Mouse (Mus musculus): ENCODE results near the gene Podxl.
"Not testable (repeated sequence)": the region's sequence is repeated elsewhere in the genome, so short reads cannot be mapped to it uniquely, and the experiment has no call there.

Podxl gene

DNA sequence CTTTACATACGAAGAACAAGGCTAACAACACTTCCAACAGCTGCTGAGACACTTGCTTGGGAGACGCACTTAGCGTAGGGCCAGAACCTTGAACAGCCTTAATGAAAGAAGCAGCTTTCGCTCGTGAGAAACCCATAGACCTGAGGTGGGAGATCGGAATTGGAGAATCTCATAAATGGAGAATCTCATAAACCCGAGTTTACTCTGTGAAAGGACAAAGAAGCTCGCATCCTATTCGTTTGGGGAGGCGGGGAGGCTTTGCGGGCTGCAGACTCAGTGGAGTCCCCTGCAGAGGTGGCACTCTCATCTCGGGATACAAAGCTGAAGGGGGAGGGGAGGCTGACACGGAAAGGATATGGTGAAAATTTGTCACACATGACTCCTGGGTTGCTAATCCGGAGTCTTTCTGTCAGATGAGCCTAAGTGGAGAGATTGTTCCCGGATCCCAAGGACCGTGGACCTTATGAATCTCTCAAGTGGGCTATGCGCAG is 1.2 kb upstream of the Podxl start:
- DNase-seq: no peak

DNA sequence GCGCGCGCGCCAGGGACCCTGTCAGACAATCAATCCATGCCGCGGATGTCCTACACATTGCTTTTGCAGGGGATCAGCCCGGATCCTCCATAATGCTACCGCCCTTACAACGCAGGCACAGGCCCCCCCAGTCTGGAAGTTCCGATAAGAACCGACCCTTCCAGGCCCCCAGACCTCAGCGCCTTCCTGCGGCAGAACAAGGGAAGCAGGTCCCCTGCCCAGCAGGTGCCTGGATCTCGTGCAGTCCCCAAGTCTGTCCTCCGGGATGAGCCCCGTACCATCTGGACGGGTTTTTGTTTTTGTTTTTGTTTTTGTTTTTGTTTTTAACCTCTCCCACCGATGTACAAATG is 376 bp upstream of the Podxl start:
- no peak for DNase-seq

DNA sequence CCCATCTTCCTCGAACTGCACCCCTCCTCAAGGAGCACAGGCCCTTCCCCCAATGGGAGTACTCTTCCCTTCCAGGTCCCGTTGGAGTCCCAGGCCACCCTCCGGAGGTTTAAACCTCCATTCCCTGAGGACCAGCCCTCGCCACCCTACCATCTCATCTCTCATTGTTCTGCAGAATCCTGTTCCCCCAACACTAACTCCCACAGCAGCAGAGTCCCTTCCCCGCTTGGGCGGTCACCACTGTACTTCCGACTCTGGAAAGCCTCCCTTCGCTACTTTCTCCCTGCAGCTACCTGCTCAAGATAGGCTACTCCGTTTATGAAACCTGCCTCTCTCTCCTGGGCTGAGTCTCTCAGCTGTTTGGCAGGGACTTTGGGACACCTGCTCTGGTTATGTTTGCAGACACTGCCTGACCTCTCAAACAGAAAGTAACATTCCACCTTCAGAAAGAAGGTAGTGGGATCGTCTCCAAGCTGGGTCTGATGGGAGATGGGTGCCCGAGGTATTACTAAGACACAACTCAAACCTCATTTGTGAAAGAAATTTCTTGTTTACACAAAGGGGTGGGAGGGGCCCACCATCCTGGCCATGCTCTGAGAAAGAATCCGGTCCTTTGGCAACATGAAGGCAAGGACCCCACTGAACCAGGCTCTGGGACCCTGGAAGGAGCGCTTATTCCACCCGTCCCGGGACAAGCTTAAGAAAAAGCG is 1.3 kb downstream of the Podxl start:
- DNase-seq: no peak

DNA sequence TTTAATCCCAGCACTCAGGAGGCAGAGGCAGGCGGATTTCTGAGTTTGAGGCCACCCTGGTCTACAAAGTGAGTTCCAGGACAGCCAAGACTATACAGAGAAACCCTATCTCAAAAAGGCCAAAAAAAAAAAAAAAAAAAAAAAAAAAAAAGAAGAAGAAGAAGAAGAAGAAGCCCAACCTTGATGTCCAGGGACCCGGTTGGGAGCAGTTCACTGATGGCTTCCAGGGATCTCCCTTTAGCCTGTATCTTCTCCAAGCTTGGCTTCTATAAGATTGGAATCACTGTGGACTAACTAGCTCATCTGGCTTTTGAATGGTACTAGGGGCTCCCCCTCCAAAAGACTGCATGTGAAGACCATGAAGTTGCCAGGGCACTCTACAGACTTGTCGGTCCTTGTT is 1.8 kb downstream of the Podxl start:
- DNase-seq: not testable (repeated sequence)

DNA sequence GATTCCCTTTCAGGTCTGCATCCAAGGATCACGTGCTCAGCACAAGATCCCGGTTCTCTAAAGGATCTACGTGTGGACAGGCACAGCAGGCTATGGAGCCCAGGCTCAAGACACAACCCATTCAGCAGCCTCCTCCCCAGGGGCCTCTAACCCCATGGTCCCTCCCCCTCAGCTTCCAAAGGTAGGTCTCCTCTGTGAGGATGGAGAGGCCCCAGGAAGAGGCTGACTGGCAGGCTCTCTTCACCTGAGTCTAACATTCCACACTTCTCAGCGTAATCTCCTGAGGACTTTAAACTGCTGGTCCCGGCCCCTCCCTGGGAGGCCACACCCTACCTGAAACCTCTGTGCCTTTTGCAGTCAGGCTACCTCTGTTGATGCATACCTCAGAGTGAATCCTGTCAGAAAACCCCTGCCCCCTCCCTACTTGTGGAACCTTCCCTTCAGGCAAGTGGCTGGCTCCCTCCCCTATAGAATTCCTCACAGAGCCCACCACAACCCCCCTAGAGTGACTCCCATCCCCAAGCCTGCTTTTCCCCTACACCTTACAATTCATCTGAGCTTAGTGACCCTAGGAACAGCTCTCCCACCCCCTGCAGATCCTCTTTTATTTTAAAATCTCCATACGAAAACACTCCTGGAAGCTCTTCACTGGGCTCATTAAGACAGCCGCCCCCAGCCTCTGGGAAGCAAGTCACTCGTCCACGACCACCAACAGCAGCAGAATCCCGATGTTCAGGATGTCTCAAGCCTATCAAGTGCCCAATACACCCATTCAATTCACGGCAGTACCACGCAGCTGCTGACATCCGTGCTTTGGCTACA is 3.4 kb downstream of the Podxl start:
- no peak for DNase-seq

DNA sequence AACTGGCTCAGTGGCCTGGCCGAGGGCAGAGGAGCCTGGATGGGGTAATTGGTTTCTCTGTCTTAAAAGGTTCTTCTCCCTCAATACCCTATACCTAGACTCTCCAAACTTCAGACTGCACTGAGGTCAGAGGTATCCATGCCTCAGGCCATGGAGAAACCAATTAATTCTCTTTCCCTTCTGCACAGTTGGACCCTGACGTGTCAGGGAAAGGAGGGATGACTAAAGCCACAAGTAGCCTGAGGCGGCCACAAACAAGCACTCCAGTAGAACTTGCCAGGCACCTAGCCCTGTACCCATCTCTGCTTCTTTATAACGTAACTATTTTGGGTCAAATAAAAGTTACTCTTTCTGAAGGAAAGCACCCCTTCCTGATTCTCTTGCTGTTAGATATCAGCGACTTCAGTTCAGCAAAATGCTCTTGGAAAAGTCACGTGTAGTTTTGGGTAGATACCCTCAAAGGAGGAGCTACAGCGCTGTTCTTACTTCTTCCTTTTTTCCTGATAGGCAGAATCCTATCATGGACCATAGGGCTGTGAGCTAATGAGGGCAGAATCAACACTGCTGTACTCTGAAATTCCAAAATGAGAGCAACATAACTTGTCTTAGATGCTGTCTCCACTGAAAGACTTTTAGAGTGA is 7.2 kb downstream of the Podxl start:
- no peak for DNase-seq

DNA sequence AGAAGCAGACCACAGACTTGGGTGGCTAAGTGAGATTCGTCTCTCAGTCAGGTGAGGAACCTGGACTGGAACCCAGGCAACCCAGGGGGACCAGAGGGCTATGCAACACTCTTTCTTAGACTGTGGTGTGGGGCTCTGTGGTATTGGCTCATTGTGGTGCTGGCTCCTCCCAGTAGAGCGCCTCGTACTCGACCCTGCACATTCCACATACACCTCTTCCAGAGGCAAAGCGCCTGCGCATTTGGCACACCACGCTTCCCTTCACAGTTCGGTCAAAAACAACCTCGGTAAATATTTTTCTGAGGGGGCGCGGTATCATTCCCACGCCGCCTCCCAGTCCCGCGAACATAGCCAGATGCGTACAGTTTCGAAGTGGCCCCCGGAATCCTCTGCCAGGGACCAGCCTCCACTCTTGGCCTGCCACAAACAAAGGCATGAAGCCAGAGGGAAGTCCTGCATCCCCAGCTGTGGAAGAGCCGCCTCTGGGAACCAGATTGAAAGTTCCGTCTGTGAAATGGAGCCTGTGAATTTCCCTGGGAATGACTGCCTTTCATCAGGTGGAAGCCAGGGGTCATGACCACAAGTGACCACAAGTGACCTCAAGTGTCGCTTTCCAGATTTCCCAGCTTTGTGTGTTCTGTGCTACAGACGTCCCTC is 12.8 kb downstream of the Podxl start:
- DNase-seq: no peak

DNA sequence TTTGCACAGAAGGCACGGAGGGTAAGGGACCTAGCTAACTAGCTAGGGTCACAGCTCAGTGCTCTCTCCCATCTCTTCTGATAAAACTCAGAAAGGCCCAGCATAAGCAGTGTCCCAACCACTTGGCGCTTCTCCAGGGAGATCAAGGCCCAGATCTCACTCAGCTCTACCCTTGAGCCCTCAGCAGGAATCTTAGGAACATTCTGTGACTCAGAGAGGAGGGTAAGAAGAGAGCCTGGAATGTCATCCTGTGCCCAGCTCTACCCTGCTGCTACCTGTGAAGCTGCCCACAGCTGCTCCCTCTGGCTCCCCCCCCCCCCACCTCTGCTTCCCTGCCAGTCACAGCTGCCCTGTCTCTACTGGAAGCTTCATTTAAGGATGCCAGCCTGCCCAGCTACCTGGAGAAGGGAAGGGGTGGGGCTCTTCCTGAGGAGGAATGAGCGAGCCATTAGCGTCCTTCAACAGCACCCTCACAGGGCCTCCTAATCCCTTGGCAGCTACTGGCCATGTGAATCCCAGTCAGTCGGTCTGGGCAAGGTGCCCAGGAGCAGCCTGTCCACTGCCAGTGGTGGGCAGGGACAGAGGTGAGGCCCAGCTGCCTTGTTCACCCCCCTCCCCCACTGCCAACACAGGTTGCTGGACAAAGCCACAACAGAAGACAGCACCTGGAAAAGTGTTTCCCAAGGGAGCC is 14.3 kb downstream of the Podxl start:
- no peak for DNase-seq

DNA sequence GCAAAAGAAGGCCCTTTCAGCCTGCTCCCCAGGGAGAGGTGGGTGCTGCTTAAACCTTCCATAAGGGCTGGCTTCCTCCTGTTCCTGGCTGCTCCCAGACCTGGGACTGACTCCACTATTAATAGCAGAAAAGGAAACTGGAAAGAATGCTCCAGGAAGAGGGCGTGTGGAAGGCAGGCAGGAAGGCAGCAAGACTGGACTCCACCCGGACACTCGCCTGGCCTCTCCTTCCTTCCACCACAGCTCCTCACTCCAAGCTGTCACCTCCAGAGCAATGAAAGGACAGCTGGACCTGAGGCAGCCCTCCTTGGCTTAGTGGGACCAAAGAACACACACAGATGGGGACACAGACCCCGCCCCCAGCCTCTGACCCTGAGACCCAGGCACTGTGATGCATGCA is 19.5 kb downstream of the Podxl start:
- DNase-seq: no peak

DNA sequence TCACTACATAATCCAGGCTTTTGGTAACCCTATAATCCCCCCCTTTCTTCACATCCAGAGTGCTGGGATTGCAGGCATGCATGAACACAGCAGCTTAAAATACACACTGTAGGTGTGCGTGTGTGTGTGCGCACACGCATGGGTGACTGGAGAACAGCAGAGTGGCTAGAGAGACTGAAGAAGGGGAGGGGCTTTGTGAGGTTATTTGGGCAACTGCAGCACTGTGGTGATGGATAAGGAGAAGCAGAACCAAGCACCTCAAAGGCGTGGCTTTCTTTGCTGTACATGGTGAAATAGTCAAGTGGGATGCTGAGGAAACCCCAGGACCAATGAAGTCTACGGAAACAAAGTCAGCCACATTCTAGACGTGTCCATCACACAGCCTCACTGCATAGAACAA is 23.8 kb downstream of the Podxl start:
- DNase-seq: no peak

DNA sequence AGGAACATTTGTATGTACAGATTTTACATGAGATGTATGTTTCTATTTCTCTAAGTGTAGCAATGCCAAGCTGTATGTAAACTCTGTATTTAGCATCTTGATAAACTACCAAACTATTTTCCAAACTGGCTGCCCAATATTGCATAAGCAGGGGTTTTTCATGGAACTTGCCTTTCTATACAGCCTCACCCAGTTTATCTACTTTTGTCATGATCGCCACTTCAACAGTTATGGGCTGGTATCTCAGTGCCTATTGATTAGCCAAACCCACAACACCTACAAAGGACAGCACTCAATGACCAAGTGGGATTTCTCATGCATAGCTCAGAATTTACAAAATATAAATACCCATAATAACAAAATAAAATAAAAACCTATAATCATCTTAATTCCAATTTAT is 25.7 kb downstream of the Podxl start:
- DNase-seq: no peak

DNA sequence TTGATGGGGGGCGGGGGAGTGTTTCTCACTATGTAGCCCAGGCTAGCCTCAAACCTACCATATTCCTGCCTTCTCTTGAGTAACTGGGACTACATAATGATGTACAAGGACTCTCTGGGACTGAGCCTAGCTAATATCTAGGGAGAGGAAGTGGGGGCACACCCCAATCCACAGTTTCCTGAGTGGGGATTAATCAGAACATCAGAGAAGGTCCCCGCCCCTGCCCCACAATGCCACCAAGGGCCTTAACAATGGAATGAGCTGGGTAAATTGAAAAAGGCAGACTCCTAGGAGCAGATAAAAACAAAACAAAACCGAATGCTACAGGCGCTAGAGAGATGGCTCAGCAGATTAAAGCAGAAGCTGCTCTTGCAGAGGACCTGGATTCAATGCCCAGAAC is 26.6 kb downstream of the Podxl start:
- no peak for DNase-seq

DNA sequence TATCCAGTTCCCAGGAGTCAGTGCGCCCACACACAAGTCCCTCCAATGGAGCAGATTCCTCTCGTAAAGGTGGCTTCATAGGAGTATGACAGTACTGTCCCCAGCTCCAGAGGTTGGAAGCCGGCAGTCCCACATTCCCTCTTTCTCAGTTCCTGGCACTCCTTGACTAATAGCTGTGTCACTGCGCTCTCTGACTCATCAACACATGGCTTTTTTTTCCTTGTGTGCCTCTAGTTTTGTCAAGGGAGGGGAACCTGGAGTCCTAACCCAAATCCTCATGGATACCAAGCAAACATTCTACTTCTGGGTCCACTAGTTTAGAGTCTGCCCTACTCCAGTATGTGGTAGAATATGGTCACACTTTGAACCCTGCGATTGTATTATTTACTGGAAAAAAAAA is 29.1 kb downstream of the Podxl start:
- DNase-seq: no peak

DNA sequence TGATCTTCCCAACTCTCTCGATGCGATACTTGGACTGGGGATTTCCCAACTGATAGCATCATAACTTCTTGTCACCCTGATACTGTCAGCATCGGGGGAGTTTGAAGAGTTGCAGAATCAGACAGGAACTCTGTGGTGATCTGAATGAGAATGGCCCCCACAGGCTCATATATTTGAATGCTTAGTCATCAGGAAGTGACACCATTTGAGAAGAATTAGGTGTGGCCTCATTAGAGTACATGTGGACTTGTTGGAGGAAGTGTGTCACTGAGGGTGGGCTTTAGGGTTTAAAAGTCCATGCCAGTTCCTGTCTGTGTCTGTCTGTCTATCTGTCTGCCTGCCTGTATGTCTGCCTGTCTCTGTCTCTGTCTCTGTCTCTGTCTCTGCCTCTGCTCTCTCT is 31.9 kb downstream of the Podxl start:
- no peak for DNase-seq

DNA sequence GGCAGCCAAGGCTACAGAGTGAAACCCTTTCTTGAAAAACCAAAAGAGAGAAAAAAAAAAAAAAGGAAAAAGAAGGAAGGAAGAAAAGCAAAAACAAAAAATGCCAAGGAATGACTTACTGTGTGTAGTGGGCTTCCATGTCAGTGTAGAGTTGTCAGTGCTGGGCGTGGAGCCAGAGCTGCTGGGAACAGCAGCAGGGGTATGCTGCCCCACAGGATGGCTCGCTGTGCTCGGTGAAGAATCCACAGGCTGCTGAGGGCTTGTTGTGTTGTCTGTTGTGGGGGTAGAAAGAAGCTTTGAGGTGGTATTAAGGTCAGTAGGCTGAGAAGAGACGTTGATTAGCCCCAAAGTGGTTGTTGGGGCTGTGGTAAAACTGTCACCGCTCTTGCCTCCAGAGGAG is 35.4 kb downstream of the Podxl start:
- DNase-seq: no peak

DNA sequence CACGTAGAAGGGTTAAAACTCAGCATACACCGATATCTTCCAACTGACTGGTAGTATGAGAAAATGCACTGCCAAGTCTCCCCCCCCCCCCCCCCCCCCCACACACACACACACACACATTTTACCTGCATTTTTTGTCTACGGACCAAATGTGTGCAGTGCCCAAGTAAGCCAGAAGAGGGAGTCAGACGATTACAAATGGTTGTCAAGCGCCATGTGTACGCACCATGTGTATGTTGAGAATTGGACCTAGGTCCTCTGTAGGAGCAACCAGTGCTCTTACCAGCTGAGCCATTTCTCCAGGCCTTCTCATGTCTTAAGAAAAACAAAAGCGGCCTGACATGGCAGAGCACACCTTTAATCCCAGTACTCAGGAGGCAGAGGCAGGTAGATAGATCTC is 35.9 kb downstream of the Podxl start:
- peak; percentile 51 for DNase-seq

DNA sequence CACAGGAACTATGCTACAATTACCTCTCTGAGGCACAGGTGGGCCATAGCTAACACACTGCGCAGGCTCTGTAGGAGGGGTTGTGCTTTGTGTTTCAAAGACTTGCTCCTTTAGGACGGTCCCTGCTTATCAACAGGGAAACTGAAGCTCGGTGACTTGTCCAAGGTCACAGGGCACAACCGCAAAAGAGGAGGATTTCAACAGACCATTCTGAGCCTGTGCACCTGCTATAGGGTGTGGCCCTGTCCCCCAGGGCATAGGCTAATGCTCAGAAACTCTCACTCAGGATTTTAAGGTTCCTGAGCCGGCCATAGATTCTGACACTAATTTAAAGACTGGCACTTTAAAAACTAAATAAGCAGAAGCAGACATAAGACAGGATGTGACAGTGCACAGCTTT is 36.9 kb downstream of the Podxl start:
- no peak for DNase-seq

DNA sequence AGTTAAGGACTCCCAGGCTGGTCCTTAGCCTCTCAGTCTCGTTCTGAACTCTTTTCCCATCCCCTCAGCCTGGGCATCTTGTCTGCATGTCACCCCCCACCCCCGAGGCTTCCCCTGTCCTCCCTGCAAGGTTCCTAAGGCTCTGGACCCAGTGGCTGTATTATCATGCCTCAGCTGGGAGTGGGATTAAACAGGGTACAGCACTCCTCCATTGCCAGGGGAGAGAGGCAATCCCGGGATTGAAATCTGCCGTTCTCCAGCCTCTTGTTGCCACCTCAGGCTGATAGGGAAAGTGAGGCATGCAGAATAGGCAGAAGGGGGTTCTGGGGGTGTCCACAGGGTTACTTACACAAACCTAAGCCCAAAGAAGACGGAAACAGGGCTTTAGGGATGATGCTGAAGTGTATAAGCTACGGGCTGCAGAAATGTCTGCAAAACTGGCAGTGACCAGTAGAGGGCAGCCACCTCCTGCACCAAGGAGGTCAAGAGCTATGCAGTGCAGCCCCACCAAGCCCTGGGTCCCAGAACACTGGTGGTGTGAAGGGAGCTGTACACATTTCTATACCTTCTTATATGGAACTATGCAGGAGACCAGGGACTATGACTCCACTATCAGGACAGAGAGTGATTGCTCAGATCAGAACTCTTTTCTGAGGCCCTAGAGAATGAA is 38.4 kb downstream of the Podxl start:
- DNase-seq: peak; percentile 50

DNA sequence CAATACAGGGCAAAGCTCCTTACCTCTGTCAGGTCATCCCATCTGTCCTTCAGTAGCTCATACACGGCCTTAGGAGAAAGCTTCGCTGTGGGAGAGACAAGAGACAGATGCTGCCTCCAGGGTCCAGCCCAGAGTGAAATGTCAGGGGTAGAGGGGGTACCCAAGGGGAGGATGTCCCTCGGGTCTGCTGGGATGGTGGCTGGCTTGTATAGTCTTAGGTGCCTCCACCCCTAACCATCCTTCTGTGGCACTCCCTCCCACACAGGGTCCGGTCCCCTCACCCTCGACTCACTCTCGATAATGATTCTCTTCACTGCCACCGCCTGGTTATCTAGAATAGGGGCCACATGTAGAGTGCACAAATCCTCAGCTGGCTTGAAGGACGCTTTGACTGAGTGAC is 39.1 kb downstream of the Podxl start:
- DNase-seq: no peak

DNA sequence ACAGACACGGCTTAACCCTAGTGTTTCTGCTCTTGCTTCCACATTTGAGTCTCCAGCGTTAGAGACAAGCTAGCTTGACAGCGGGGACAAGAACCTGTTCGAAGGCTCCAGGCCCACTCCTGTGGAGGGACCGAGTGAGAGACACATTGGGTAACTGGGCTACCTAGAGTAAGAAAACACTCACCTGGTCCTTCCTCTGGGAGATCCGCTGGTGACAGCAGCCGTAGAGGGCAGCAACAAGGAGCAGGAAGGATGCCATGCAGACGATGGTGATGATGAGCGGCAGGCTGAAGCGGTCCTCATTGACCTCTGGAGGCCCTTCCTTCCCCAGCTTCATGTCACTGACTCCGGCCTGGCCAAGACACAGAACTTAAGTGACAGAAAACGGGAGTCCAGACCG is 39.7 kb downstream of the Podxl start:
- DNase-seq: no peak

DNA sequence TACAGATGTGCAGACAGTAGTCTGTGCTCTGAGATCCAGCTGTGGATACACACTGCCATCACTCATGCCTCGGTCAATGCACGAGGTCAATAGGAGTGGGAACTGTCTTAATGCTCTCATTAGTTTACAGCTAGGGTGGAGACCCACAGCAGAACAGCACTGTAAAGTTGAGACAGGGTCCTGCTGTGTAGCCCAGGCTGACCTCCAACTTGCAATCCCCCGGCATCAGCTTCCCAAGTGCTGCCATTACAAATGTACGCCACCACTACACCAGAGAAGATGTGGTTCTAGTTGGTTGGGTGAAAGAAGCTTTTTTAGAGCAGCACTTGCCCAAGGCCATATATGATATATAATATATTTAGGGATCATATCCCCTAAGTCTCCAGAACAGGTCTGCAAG is 40.1 kb downstream of the Podxl start:
- no peak for DNase-seq

DNA sequence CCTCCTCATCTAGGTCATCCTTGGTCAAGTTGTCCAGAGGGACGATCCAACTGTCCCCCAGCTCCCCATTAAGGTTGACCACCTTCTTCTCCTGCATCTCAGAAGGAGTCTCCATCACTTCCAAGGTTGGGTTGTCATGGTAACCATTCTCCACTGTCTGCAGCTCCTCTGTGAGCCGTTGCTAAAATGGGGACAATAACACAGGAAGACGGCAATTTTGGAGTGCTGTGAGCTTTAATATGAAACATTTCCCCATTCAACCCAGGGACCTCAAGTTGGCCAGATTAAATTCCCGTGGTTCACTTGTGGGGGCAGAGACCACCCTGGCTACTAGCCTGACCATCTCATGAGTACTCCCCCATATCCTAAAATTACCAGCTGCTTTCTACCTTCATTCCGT is 40.7 kb downstream of the Podxl start:
- peak; percentile 61 for DNase-seq
